Mouse (Mus musculus): ENCODE data around the gene Ddah1.
A peak's percentile ranks its signal among the peaks of the same experiment; 100 is the strongest.

The Ddah1 gene

GRCm38 (mm10) chr3:145922019-145922854, 163.8 kb downstream of the Ddah1 start, which contains the start of gene Bcl10:
Gene Bcl10, plus strand, starts transcription at chr3:145922804.
- peak; percentile 94 for DNase-seq

GRCm38 (mm10) chr3:145922971-145923370, 164.5 kb downstream of the Ddah1 start:
- no peak for DNase-seq

DNA sequence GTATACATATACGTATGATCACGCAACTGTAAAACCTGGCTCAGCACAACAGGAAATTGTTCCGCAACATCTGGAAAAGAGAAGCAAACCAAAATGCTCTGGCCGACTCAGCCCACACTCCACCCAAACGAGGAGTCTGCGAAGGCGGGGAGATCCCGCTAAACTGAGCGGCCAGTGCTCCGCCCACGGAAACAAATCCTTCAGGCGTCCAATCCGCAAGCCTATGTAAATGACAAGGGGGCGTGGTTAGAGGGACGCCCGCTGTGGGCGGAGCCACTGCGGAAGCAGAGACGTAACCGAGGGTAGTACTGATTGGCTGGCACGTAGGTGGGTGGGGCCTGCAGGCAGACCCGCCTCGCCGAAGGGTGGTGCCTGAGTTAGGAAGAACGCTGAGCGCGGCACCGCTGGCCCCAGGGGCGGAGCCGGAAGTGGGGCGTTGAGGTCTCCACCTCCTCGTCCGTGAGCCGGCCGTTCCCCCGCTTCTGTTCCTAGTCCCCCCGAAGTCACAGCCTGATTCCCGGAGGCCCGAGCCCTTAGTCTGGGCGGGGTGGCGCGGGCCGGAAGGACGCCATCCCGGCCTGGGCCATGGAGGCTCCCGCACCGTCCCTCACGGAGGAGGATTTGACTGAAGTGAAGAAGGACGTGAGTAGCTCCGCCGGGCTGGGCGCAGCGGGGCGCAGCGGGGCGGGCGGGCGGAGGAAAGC, 165.6 kb downstream of the Ddah1 start:
- DNase-seq = peak; percentile 100

- DNase-seq = peak; percentile 97
Observed at GRCm38 (mm10) chr3:145924649-145925337, 166.3 kb downstream of the Ddah1 start.

DNA sequence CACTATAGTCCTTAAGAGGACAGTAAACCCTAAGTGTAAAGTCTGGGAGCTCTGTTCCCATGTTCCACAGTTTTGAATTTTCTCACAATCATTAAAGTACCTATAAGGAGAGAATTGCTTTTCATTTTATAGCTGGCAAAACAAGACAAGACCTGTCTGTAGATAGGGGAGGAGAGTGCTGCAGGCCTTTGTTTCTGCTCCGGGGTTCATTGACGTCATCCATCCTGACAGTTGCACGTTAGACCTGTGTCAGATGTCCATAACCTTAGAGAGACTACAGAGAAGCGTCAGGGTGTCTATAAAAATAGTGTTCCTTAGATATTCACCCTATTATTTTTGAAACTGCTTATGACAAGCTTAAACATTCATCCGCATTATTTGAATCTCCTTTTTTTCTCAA, 167.0 kb downstream of the Ddah1 start:
- DNase-seq = no peak

DNA sequence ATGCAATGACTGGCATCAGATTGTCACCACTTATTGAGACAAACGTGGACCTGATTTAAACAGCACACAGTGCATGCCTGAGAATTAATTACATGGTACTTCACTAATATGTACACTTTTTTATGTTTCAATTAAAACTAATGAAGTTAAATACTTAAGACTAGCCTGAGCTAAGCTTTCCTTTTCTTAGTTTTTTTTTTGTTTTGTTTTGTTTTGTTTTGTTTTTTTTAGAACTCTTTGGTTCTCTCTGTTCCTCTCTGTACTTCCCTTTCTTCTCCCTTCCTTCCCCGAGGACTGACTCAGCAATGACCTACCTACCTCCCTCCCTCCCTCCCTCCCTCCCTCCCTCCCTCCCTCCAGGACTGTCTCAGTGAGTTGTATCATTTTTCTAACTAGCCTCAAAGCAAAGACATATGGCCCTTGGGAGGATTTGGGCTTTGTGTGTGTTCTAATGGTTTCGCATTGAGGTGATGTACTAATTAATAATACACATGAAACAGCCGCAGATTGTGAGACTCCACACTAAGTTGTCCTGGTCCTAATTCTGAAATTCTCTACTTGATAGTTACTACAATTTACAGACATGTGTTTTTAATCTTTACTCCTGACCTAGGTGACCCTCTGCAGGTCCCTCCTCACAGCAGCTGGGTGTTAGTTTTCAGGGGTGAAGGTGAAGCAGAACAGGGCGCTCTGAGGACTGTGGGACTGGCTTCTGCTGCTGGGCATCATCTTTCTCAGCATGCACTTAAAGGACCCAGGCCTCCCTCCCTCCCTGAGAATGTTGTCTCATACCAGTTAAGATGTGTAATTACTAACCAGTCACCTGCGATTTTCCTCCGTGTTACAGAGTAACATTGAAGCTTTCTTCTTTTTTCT, 171.3 kb downstream of the Ddah1 start:
- DNase-seq = no peak

- no peak for DNase-seq
Observed at GRCm38 (mm10) chr3:145933845-145934244, 175.4 kb downstream of the Ddah1 start.

DNA sequence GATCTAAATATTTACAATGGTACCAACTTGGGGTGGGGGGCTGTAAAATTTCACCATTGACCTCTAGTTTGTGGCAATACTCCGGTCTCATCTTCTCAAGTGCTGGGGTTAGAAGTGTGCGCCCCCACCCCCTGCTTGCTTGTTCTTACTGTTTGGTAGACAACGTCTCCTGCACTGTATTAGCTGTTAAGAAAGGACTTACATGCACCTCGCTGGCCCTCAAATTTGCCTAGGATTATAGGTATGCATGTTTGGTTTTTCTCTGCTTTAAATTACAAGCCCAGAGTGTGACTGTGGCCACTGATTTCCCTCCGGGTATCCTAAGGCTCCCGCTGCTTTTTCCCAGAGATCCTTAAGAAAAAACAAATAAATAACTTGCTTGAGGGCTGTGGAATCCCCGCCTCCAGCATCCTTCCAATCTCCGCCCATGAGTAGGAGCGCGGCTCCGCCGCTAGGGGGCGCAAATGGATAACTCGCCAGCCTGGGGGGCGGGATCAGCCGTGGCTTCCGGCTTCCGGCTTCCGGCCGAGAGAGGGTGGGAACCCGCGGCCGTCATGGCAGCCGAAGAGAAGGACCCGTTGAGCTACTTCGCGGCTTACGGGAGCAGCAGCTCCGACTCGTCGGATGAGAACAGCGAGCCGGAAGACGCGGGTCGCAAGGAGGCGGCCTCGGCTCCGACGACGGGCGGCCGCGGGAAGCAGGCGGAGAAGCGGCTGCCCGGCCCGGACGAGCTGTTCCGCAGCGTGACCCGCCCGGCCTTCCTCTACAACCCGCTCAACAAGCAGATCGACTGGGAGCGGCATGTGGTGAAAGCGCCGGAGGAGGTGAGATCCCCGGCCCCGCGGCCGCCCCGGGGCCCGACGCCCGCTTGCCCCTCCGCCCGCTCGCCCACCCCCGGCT, 179.3 kb downstream of the Ddah1 start, which contains the start of gene 2410004B18Rik:
Gene 2410004B18Rik, plus strand, starts transcription at position 510 of the 900 bp plus-strand sequence.
- DNase-seq = peak; percentile 99

DNA sequence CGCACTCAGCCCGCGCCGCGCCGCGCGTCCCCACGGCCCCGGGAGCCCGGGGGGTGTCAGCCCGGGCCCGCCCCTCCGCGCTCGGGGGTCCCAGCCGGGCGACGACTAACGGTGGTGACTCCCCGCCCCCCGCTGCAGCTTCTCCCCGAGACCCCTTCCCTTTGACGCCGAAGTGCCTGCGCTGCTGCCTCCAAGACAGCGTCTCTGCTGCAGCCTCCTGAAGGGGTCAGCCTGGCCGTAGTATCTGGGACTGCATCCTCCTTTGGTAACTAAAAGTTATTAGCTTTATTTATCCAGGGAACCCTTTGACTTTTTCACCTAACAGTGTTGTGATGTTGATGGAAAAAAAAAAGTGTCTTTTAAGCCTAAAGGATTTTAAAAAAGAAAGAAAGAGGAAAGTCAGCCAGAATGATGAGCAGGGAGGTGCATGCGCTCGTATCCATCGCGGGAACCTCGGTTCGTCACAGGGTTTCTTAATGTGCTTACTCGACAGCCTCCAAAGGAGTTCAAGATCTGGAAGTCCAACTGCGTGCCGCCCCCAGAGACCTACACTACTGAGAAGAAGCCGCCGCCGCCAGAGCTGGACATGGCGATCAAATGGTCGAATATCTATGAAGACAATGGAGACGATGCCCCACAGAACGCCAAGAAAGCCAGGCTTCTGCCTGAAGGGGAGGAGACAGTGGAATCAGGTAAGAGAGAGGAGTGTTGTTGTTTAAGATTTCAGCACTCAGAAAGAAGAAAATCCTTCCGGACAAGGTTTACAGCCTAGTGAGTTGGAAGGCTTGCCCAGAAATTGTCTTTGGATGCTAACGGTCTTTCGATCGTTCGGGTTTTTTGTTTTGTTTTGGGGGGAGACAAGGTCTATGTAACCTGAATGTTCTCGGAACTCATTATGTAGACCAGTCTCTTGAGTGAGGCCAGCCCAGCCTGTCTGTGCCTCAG, 180.2 kb downstream of the Ddah1 start:
- peak; percentile 92 for DNase-seq

DNA sequence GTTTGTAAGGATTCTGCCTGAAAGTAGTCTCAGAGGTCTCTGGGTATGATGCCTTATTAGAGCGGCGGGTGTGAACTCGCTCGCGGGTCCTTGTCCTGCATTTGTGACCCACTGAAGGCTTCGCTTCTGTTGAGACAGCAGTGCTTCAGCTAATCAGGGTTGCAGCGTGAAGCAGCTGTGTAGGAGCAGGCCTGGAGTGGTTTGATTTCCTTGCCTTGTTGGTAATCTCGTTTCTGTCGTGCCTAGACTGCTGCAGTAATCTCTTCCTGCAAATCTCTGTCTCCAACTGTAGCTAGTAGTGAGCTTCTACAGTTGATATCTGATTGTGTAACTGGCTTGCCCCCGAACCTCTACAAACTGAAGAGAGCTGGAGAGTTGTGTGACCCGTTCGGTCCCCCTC, 180.9 kb downstream of the Ddah1 start:
- DNase-seq = no peak

- no peak for DNase-seq
Observed at GRCm38 (mm10) chr3:145939971-145940370, 181.5 kb downstream of the Ddah1 start.

DNA sequence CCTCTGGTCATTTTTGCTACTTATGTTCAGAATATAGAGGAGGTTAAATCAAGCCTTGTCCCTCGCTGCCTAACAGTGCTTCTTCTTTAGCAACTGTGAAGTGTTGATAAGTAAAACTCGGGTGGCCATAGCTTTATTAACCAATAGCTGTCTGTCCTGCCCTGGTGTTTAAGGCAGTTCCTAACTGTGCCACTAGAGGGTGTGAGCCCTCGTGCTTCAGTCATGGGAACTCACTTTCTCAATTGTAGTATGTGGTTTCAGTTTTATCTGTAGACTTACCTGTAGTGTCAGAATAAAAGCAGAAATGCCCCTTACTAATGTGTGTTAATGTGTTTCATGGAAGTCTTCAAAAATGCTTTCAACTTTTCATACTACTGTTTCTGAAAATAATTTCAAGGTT, 183.5 kb downstream of the Ddah1 start:
- DNase-seq = peak; percentile 91
